Mouse (Mus musculus) cerebellum, postnatal 4 days (tissue): ENCODE results near the gene Eef1akmt3.

ENCODE experiments used
- DNase-seq, 2 experiments: peaks; one replicate each; pipeline ENCODE4 v3.0.0; 2022; ENCODE audit warnings: low spot score in 2 of 2, mixed read lengths in 1 of 2

Gene Eef1akmt3

GRCm38 (mm10) chr10:127050119-127050474 is 8.8 kb upstream of the Eef1akmt3 start:
- no peak for DNase-seq

DNA sequence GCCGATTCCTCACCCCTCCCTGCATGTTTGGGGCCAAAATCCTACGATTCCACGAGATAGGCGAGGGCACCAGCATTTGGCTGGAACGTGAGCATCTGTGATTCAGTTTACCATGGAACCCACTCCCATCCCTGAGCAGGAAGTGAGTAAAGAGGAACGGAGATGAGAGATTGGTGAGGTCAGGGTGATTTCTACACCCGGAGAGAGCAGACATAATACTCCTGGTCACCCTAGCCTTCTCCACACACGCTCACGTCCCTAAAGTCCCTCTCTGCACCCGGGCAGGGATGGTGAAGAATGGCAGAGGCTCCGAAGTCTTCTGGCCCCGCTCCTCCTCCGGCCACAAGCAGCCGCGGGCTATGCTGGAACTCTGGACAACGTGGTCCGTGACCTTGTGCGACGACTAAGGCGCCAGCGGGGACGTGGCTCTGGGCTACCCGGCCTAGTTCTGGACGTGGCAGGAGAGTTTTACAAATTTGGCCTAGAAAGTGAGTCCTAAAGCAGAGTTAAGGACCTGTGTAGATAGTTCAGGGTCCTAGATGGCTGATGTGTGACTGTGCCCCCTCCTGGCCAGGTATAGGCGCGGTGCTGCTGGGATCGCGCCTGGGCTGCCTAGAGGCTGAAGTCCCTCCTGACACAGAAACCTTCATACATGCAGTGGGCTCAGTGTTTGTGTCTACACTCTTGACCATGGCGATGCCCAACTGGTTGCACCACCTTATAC is 8.2 kb upstream of the Eef1akmt3 start:
- DNase-seq, result no peak

GRCm38 (mm10) chr10:127048608-127049394 is 7.5 kb upstream of the Eef1akmt3 start:
- no peak for DNase-seq

DNA sequence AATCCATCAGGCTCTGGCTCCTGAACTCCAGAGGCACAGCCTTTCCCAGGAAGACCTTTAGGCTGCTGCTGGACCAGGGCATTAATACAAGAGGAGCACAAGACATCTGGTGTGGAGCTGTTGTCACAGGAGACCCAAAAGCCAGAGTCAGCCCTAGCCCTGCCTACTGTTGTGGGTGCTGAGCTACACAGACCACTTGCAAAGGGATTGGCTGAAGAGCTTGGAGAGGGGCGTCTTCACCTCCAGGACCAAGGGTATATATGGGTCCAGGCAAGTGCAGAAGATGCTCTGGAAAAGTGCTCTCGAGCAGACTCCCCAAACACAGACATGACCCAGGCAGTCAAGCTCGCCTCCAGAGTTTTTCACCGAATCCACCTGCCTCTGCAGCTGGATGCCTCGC is 6.6 kb upstream of the Eef1akmt3 start, which contains the start of gene Cyp27b1:
Cyp27b1 (plus strand) TSS at position 297 of the 400 bp plus-strand sequence.
- no peak for DNase-seq

DNA sequence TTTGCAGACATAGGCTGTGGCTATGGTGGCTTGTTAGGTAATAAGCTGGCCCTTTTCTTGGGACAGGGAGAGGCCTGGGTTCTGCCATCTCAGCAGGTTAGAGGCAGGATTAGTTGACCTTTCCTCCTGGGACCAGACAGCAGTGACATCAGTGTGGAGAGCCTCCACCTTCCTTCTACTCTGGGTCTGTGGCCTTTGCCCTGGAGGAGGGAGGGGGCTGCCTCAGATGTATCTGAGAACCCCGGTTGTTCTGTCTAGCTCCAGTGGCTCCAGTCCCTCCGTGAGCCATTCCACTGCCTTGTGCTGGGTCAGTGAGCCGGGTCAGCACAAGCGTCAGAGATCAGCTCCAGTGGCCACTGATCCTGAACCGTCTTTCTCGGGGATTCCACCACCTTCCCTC is 1.9 kb upstream of the Eef1akmt3 start:
- DNase-seq, result no peak

- DNase-seq, result no peak
Observed at GRCm38 (mm10) chr10:127042468-127043115, 1.3 kb upstream of the Eef1akmt3 start.

DNA sequence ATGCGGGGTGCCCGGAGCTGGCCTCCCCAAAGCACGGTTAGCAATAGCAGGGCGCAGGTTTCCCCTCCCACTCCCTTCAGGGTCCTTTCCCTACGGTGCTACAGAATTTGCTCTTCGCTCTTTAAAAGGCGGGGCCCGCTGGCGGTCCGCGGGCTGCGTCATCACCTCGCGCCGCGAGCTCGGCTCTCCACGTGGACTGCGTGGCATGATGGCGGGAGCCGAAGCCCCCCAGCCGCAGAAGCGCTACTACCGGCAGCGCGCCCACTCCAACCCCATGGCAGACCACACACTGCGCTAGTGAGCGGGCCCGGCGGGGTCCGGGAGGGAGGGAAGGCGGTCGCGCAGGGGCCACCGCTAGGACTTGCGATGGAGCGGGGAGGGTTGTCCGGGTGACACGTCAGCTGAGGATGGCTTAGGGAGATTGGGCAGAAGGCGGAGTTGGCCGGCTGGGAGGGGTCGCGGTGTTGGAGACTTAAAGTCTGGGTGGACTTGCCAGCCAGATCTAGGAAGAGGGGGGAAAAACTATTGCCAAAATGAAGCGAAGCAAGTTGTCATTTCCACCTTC is 543 bp upstream of the Eef1akmt3 start:
- peak; percentile 81 to 92 for DNase-seq

DNA sequence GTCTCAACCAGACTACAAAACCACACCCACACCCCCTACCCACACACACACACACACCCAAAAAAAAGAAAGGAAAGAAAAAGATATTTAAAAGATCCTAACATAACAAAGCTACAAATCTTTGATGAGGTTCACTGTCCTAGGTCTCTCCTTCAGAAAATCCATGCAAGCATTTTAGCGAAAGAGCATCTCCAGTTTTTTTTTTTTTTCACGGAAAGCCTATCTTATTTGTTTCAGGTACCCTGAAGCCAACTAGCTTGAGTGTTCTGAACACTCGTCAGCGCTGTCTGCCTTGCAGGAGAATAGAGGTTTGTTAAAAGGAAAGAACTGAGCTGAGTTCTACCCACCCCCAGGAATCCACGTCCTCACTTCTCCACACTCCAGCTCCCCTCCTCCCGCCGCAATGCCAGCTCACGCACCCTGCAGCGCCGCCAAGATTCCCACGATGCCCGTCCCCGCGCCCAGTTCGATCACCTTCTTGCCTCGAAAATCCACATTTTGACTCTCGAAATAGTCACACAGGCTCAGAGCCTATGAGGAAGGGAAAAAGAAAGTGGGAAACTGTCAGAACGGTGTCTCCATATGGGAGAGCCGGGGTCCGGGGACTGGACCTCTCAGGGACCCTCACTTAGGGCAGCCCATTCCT is 621 bp downstream of the Eef1akmt3 start:
- DNase-seq, result no peak

- DNase-seq, result no peak
Observed at GRCm38 (mm10) chr10:127037641-127038040, 3.7 kb downstream of the Eef1akmt3 start.

DNA sequence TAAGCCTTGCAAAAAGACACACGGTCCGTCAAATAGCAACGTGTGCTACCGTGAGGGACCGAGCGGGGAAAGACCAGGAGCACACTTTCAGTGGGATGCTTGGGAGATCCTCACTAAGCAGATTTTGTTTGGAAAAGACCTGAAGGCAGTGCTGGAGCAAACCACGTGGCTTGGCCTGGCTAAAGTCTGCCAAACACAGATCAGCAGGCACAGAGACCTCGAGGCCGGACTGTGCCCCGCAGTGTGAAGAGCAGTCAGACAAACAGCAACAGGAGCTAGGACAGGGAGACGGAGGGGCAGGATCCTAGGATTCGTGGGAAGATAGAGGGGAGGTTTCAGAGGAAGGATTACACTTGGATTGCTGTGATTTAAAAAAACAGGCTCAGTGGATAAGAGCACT is 5.0 kb downstream of the Eef1akmt3 start:
- no peak for DNase-seq

DNA sequence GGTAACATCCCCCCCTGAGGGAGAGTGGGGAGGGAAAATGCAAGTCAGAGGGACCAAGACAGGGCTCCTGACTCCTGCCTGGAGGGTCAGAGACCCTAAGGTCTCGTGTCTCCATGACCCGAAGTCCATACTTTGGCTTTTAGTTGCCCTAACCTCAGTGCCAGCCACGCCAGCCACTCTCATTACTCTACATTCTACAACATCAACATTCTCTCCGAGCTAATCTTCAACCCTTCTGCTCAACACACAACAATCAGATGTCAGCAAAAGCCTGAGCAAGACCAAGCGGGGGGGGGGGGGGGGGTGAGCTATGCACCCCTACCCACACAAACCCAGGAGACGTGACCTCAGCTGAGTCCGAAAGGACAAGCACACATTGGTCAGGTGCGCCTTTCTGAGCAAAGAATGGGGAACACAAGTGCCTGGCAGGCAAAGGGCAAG is 8.0 kb downstream of the Eef1akmt3 start:
- no peak for DNase-seq

- DNase-seq, result peak; percentile 91 to 95
Observed at GRCm38 (mm10) chr10:127030336-127031296, 10.7 kb downstream of the Eef1akmt3 start, which contains the start of gene Tsfm. Gene Tsfm, minus strand, starts transcription at chr10:127030840.

GRCm38 (mm10) chr10:127018422-127018821 is 22.9 kb downstream of the Eef1akmt3 start:
- no peak for DNase-seq

DNA sequence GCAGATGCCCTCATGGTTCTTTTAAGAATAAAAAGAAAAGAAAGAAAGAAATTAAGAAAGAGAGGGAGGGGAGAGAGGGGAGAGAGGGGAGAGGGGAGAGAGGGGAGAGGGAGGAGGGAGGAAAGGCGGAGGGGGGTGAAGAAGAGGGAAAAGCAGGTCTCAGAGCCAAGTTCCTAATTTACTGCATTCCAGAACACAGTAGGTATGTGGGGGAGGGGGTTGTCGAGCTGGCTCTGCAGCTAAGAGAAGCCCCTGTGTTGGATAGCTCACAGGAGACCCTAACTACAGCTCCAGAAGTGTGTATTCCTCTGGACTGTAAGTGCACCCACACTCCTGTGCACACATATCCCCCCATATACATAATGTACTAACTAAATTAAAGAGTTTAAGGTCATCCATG is 24.2 kb downstream of the Eef1akmt3 start:
- no peak for DNase-seq

DNA sequence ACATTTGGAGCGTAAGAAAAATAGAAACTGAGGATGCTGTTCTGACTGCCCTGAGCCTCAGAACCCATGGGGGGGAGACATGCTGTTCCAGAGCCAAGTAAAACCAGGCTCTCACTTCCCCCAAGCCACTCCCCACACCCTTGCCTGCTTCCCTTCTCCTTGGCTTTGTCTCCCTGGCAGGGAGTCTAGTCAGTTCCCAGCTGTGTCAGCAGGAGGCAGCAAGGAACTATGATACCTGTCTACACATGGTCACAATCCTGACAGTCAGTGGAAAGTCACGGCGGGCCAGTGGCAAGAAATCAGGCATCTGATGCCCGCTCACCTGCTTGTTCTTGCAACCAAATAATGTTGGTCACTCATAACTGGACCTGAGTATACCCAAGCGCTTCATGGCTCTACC is 24.8 kb downstream of the Eef1akmt3 start:
- no peak for DNase-seq

DNA sequence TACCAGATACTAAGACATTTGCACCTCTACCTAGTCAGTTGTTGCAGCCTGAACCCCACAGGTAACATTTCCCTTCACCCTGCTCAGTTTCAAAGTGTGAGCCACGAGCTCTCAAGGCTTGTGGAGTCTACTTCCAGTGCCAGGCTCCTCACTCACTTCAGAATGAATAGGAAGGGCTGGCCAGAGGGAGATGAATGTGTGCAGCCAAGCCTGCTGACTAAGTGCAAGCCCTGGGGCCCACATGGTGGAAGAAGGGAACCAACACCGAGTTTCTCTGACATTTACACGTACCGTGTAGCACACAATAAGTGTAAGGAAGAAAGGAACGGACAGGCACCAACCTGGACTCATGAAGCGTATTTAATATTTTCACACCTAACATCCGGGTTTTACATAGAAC is 37.5 kb downstream of the Eef1akmt3 start:
- no peak for DNase-seq

DNA sequence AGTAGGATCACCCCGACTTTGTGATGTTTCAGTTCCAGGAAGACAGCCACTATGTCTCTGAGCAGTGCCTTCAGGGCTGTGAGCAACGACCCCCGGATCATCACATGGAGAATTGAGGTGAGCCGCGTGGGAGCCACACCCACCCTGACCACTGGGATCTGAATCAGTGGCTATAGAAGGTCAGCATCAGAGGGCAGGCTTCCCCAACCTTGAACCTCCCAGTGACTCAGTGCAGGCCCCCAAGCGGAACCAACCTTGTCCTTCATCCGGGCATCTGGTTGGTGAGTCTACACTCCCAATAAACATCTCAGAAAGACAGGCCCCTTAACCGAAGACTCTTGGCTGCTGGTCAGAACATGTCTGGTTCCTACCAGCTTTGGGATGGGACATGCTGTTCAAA is 38.0 kb downstream of the Eef1akmt3 start:
- no peak for DNase-seq

DNA sequence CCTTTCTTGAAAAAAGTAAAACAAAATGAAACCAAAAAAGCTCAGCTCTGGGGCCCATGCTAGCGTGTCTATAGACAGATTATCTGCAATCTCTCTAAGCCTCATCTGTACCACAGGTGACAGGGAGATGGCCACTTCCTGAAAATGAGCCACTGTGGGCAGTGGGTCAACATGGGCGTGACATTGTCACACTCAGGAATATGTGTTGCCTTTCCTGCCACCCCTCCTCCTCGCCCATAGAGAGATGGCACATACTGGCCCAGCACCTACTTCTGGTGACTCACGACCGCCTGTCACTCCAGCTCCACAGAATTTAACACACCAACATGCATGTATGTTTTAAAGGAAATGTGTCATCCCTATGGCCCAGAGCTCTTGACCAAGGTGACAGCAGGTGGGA is 38.5 kb downstream of the Eef1akmt3 start:
- DNase-seq, result no peak

DNA sequence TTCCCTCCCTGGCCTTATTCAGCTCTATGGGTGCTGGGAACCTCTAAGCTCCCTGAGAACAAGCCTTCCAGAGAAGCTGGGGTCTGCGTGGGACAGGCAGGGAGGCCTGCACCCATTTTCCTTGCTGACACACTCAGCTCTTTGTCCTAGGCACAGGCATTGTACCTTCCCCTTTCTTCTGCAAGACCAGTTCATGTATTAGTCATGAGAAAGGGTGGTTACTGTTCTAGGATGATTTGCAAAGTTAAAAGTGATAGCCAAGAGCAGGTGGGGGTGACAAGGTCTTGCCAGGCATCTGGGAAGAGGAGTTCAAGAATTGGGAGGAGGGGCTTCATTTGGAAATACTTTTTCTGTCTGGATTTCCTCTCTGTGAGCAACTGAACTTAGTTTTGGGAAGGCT is 39.3 kb downstream of the Eef1akmt3 start:
- no peak for DNase-seq

DNA sequence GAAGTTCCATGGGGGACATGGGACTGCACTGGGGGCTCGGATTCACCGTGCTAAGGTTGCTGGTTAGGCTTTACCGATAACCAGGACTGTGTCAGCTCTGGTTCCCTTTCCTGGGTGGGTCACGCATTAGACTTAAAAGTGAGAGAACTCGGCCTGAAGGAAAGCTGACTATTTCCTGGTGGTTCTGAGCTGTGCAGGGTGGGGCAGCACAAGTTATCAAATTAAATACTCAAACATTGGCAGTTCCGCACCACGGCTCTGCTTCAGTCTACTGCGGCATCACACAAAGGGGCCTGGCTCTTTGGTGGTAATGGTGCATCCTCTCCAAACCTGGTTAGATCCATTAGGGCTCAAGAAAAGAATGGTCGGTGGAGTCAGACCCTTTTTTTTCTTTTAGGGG is 40.0 kb downstream of the Eef1akmt3 start:
- DNase-seq, result no peak

DNA sequence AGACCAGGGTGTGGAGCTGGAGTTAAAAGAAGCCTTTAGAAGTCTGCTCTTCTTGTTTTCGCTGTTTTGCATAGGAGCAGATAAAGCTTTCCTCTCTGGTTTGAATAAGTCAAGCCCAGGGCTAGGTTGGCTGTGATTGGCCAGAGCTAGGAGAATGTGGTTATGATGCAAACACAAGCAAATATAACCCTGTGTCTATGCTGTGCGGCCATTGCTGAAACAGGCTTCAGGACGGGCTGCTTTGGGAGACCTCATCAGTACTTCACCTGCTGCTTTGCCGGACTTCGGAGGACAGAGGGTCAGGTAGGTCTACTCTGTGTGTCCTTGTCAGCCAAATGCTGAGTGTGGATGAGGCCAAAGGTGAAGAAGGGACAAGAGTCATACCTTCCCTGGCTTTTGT is 40.8 kb downstream of the Eef1akmt3 start, which contains the start of gene Avil:
Avil (plus strand) TSS at position 181 of the 400 bp plus-strand sequence.
- DNase-seq, result no peak
